Mouse (Mus musculus): ENCODE results near the gene Mfsd4b4.
A peak's percentile ranks its signal among the peaks of the same experiment; 100 is the strongest.
"Not testable (repeated sequence)": the region's sequence is repeated elsewhere in the genome, so short reads cannot be mapped to it uniquely, and the experiment has no call there.

The Mfsd4b4 gene

GRCm38 (mm10) chr10:39898874-39899371 lies at the start of gene Mfsd4b4:
Mfsd4b4 (minus strand) TSS chr10:39899238.
- peak; percentile 59 to 74 for DNase-seq (ENCODE audit: low spot score in 2 of 2)

- not testable (repeated sequence) for DNase-seq (ENCODE audit: low spot score in 2 of 2)
Measured at GRCm38 (mm10) chr10:39947195-39947594, 48.2 kb upstream of the Mfsd4b4 start.

- DNase-seq (ENCODE audit: low spot score in 2 of 2), result no peak
Measured at GRCm38 (mm10) chr10:39936553-39936952, 37.5 kb upstream of the Mfsd4b4 start.

GRCm38 (mm10) chr10:39926616-39927139 lies 27.6 kb upstream of the Mfsd4b4 start, which contains the start of gene Mfsd4b2:
Mfsd4b2 (minus strand) TSS chr10:39926923.
- DNase-seq (ENCODE audit: low spot score in 2 of 2), result no peak

- not testable (repeated sequence) for DNase-seq (ENCODE audit: low spot score in 2 of 2)
Measured at GRCm38 (mm10) chr10:39924556-39924955, 25.5 kb upstream of the Mfsd4b4 start.

- no peak for DNase-seq (ENCODE audit: low spot score in 2 of 2)
Measured at GRCm38 (mm10) chr10:39912616-39913015, 13.6 kb upstream of the Mfsd4b4 start.

- DNase-seq (ENCODE audit: low spot score in 2 of 2), result no peak
Measured at GRCm38 (mm10) chr10:39908768-39909441, 9.9 kb upstream of the Mfsd4b4 start.

GRCm38 (mm10) chr10:39906799-39907658 lies 8.0 kb upstream of the Mfsd4b4 start:
- DNase-seq (ENCODE audit: low spot score in 2 of 2), result no peak

- no peak for DNase-seq (ENCODE audit: low spot score in 2 of 2)
Measured at GRCm38 (mm10) chr10:39904191-39904590, 5.2 kb upstream of the Mfsd4b4 start.

GRCm38 (mm10) chr10:39896503-39896902 lies 2.5 kb downstream of the Mfsd4b4 start:
- no peak for DNase-seq (ENCODE audit: low spot score in 2 of 2)

- DNase-seq (ENCODE audit: low spot score in 2 of 2), result no peak
Measured at GRCm38 (mm10) chr10:39893702-39894697, 5.0 kb downstream of the Mfsd4b4 start.

GRCm38 (mm10) chr10:39888621-39889020 lies 10.4 kb downstream of the Mfsd4b4 start:
- DNase-seq (ENCODE audit: low spot score in 2 of 2), result no peak

GRCm38 (mm10) chr10:39865509-39865908 lies 33.5 kb downstream of the Mfsd4b4 start:
- DNase-seq (ENCODE audit: low spot score in 2 of 2), result no peak

- no peak for DNase-seq (ENCODE audit: low spot score in 2 of 2)
Measured at GRCm38 (mm10) chr10:39842621-39843020, 56.4 kb downstream of the Mfsd4b4 start.
